Mouse (Mus musculus) liver (tissue): ENCODE measurements at regions not wholly inside any gene's neighbourhood (a gene's known extent, or its start where the extent isn't known, plus 50 kb on each side); places are given as distances from the start of the nearest gene placed in this dataset.

Experiments
- DNase-seq: peaks from one replicate; pipeline ENCODE4 v3.0.0-alpha.2; 2020; ENCODE audit warnings: mixed read lengths

DNA sequence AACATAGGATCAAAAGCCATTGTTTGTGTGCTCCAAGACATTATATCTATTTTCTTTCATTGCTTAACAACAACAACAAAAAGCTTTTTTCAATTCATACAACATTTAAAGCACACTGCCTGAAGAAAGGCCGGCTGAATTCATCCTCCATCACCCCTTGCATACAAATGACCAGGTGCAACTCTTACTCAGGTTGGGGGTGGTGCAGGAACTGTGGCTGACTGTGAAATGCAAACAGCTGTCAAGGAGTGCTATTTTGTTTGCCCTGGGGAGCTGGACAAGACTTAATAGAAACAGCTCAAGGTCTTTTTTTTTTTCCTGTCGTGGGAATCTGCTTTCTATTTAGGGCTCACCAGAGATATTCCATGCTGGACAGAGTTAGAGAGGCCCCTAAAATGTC, 406.6 kb upstream of the Cldn34d start:
- no peak for DNase-seq

DNA sequence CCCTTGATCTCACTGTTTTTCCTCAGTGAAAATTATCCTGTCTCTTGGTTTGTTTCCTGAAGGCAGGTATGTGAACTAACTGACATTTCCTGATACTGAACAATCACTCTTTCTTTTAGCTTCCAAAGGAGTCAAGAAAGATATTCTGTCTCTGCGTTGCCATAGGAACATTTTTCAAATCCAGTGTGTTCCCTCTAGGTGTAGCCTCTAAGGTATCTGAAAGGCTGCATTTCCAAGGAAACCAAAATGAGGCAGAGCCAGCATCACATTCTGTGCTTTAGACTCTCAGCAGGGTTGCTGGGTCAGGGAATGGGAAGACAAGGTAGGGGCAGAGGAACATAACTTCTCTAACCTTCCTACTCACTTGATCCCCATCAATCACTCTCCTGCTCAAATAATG, 411.2 kb upstream of the Cldn34d start:
- DNase-seq: no peak

DNA sequence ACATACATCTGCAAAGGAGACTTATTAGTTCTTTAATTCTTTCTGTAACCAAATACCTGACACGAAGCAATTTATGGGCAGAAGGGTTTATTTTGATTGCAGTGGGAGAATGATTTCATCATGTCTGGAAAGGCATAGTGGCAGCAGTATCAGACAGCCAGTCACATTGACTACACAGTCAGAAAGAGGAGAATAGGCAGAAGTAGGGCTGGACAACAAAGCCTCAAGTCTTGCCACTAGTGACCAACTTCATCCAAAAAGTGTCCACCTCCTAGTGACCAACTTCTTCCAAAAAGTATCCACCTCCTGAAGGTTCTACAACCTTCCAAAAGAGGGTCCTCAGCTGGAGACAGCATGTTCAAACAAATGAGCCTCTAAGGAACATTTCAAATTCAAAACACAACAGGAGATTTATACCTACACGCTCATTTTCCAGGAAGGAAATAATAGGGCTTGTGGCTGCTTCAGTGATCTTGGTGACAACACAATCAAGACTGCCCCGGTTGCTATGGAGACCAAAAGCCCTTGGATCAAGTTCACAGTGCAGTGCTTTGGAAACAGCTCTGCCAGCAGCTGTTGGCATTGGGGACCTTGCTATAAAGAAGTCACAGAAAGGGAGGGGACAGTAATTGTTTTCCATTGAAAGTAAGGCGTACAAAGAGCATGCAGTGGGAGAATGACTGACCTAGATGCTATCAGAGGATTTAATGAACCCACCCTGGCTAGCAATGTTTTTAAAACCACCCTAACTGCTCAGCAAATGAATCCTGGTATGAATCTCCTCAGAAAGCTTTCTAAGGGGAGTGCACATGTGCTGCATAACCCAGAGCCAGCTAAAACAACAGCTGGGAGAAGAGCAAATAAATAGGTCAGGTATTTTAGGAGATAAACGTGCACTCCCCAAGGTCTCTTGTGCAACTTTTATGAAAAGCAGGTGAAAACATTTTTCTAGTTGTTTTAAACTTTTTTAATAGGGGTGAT, 448.0 kb upstream of the Cldn34d start:
- peak; percentile 4 for DNase-seq

DNA sequence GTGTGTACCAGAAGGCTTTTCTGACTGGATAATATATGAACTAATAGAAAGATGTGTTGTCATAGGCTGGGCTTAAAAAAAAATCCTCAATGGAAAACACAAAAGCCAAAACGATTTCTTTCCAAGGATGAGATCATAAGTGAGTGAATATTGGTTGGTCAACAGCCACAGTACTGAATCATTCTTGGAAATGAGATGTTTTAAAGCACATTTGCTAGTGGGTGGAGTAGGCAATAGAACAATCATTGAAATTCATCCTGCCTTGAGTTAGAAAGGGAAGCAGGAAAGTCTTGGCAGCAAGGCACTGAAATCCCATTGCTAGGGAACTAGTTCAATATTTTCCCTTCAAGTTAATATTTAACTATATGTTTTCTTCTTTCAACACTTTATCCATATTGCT, 449.3 kb upstream of the Cldn34d start:
- DNase-seq: no peak

DNA sequence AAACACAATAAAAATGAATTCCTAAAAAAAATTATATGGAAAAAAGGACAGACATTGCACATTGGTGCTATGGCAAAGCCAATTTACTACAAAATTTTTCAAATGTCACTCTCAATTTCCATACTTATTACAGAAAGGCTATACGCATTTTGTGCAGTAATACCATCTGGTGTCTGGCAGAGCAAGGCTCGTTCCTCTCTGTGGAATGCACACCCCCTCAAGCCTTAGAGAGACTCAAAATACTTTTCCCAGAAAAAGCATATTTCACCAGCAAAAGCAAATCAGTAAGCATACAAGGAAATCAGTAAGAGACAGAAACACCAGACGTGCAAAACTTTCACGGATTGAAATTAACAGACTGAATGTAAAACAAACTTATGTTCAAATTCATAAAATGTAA, 431.0 kb upstream of the Tbl1x start:
- no peak for DNase-seq

DNA sequence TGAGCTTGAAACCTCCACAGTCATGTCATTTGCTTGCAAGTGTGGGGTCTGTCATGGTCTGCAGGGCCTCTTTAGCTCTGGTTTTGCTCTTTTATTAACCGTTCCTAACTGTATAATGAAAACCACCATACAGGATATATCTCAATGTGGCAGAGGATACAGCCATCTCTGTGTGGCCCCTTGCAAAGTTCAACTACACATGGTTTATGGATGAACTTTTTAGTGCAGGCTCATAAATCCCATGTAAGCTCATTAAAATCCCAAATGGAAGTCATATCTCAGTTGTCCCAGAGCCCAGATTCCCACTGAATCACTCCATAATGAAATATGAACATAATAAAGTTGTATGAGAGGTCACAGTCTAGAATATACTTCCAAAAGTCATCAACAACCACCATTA, 428.1 kb upstream of the Tbl1x start:
- no peak for DNase-seq

DNA sequence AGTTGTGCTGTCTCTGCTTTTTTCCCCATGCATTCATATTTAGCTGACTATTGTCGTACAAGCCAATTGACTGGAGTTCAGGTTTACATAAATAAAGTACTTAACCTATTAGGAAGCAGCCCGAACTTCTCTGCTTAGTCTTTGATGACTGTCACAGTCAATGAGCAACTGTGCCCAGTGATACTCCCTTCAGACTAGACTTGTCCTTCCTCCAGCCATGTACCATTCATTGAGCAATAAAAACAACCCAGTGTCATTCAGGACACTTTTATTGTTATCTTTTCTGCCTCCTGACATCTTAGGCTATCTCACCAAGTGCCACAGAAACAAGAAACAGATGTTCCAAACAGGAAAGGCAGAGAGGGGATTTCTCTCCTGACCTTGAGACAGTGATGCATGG, 389.1 kb upstream of the Tbl1x start:
- DNase-seq: no peak
